Mouse (Mus musculus): Measurements from ENCODE around the gene Castor2.
A peak's percentile ranks its signal among the peaks of the same experiment; 100 is the strongest.

The Castor2 gene

GRCm38 (mm10) chr5:134166642-134167041, 67.1 kb downstream of the Castor2 start:
- DNase-seq (ENCODE audit: low spot score): no peak

GRCm38 (mm10) chr5:134168033-134168432, 68.5 kb downstream of the Castor2 start:
- no peak for DNase-seq (ENCODE audit: low spot score)

- peak; percentile 16 for DNase-seq (ENCODE audit: low spot score)
Measured at GRCm38 (mm10) chr5:134169231-134169630, 69.7 kb downstream of the Castor2 start.

- DNase-seq (ENCODE audit: low spot score): no peak
Measured at GRCm38 (mm10) chr5:134170167-134170566, 70.7 kb downstream of the Castor2 start.

GRCm38 (mm10) chr5:134173206-134173605, 73.7 kb downstream of the Castor2 start:
- peak; percentile 34 for DNase-seq (ENCODE audit: low spot score)

GRCm38 (mm10) chr5:134175696-134176095, 76.2 kb downstream of the Castor2 start:
- no peak for DNase-seq (ENCODE audit: low spot score)

GRCm38 (mm10) chr5:134176169-134176881, 76.8 kb downstream of the Castor2 start, which contains the start of gene Rcc1l:
Rcc1l (minus strand) TSS chr5:134176774.
- peak; percentile 86 for DNase-seq (ENCODE audit: low spot score)

GRCm38 (mm10) chr5:134178536-134178935, 79.0 kb downstream of the Castor2 start:
- DNase-seq (ENCODE audit: low spot score): no peak

- peak; percentile 87 for DNase-seq (ENCODE audit: low spot score)
Measured at GRCm38 (mm10) chr5:134179871-134180270, 80.4 kb downstream of the Castor2 start.

- DNase-seq (ENCODE audit: low spot score): no peak
Measured at GRCm38 (mm10) chr5:134182172-134182571, 82.7 kb downstream of the Castor2 start.

GRCm38 (mm10) chr5:134182735-134183134, 83.2 kb downstream of the Castor2 start:
- DNase-seq (ENCODE audit: low spot score): peak; percentile 20

- no peak for DNase-seq (ENCODE audit: low spot score)
Measured at GRCm38 (mm10) chr5:134183162-134183561, 83.7 kb downstream of the Castor2 start.

- peak; percentile 99 for DNase-seq (ENCODE audit: low spot score)
Measured at GRCm38 (mm10) chr5:134183880-134184808, 84.6 kb downstream of the Castor2 start, which contains the start of gene Gtf2ird2. Gtf2ird2 (plus strand) TSS chr5:134184019.

- DNase-seq (ENCODE audit: low spot score): no peak
Measured at GRCm38 (mm10) chr5:134186059-134186458, 86.5 kb downstream of the Castor2 start.

- peak; percentile 60 for DNase-seq (ENCODE audit: low spot score)
Measured at GRCm38 (mm10) chr5:134186961-134187731, 87.6 kb downstream of the Castor2 start.

- no peak for DNase-seq (ENCODE audit: low spot score)
Measured at GRCm38 (mm10) chr5:134188571-134188970, 89.1 kb downstream of the Castor2 start.

- DNase-seq (ENCODE audit: low spot score): peak; percentile 54
Measured at GRCm38 (mm10) chr5:134193664-134194063, 94.2 kb downstream of the Castor2 start.
